Mouse (Mus musculus) intestine, postnatal 0 days (tissue): ENCODE results near the gene Gm44511. TPM values are rescaled to one million over a fixed set of nuclear protein-coding genes. Genes with fewer than 3 reads are reported as not detected.
"Not testable (repeated sequence)": the region's sequence is repeated elsewhere in the genome, so short reads cannot be mapped to it uniquely, and the experiment has no call there.

Experiments
- ATAC-seq: fragments of 200-750 bp; cut with Nextera tagmentation; 2 replicates; pipeline ENCODE4 v1.8.0; 2017; ENCODE audit warnings: mild to moderate bottlenecking, moderate TSS enrichment, moderate library complexity
- H3K27ac ChIP-seq: fragments of 300-500 bp; sonication (generic); 2 replicates; pipeline ENCODE4 v1.5.1; 2014; ENCODE audit warnings: mild to moderate bottlenecking, low read depth, low read length, moderate library complexity
- H3K27me3 ChIP-seq: fragments of 300-500 bp; sonication (generic); replicated peaks from 2 replicates; pipeline ENCODE4 v1.6.1; 2014; ENCODE audit warnings: low read length, mixed read lengths; ENCODE audit not compliant: control insufficient read depth, insufficient read depth
- H3K36me3 ChIP-seq: fragments of 300-500 bp; sonication (generic); 2 replicates; pipeline ENCODE4 v1.6.1; 2014; ENCODE audit warnings: mild to moderate bottlenecking, moderate library complexity; ENCODE audit not compliant: control insufficient read depth, insufficient read depth
- H3K4me1 ChIP-seq: fragments of 300-500 bp; sonication (generic); replicated peaks from 2 replicates; pipeline ENCODE4 v1.6.1; 2014; ENCODE audit warnings: antibody characterized with exemption, low read length, mixed read lengths; ENCODE audit not compliant: control insufficient read depth, insufficient read depth
- H3K4me2 ChIP-seq: fragments of 300-500 bp; sonication (generic); replicated peaks from 2 replicates; pipeline ENCODE4 v1.6.1; 2014; ENCODE audit warnings: low read depth, mild to moderate bottlenecking, moderate library complexity
- H3K4me3 ChIP-seq: fragments of 300-500 bp; sonication (generic); 2 replicates; pipeline ENCODE4 v1.5.1; 2014; ENCODE audit warnings: low read depth, low read length
- H3K9ac ChIP-seq: fragments of 300-500 bp; sonication (generic); 2 replicates; pipeline ENCODE4 v1.6.1; 2014; ENCODE audit warnings: mild to moderate bottlenecking, low read depth, low read length
- H3K9me3 ChIP-seq: fragments of 300-500 bp; sonication (generic); 2 replicates; pipeline ENCODE4 v1.6.1; 2016; ENCODE audit warnings: mixed run types; ENCODE audit not compliant: control insufficient read depth
- CTCF ChIP-seq: sonication (generic); IDR thresholded peaks from 2 replicates; pipeline ENCODE4 v1.5.1; 2016; ENCODE audit warnings: low read depth, mild to moderate bottlenecking, control low read depth, antibody characterized with exemption, moderate library complexity
- WGBS: fragments of 180-500 bp; shearing (Covaris S2); extraction: QIAGEN DNeasy Blood & Tissue Kit; methylation state at CpG from one replicate; pipeline ENCODE4 v1.1.7; 2014; 5-methylcytosine and 5-hydroxymethylcytosine counted together
- polyA plus RNA-seq: library from polyadenylated mRNA; unstranded; fragments of >200 nt; fragmentation: Nextera tagmentation; extraction: Ambion mirVana; gene quantifications from 2 replicates; pipeline ENCODE4 v1.2.1, GENCODE M21; 2015

The Gm44511 gene
- polyA plus RNA-seq, 1 experiment from 2014 or later: not detected

GRCm38 (mm10) chr6:128842945-128843478 lies 16.9 kb upstream of the Gm44511 start:
- H3K27me3 ChIP-seq: no peaks in the 10 kb centered on the region
- H3K4me3 ChIP-seq: peak overlapping the region; percentile 82
- H3K9ac ChIP-seq: peak overlapping the region; percentile 78
- peak; percentile 47 for TF ChIP-seq CTCF
- ATAC-seq: peak; percentile 74
- H3K27ac ChIP-seq: peak overlapping the region; percentile 88
- no peaks in the 10 kb centered on the region for H3K4me1 ChIP-seq
- no peaks in the 10 kb centered on the region for H3K9me3 ChIP-seq
- WGBS: under 1% methylated on average over 44 of the region's 44 CpGs
- peak overlapping the region; percentile 73 for H3K4me2 ChIP-seq
- no peaks in the 10 kb centered on the region for H3K36me3 ChIP-seq

GRCm38 (mm10) chr6:128842356-128842944 lies 16.3 kb upstream of the Gm44511 start:
- H3K4me3 ChIP-seq: peak overlapping the region; percentile 82
- peak overlapping the region; percentile 88 for H3K27ac ChIP-seq
- no peaks in the 10 kb centered on the region for H3K9me3 ChIP-seq
- no peak for TF ChIP-seq CTCF
- peak overlapping the region; percentile 73 for H3K4me2 ChIP-seq
- no peaks in the 10 kb centered on the region for H3K4me1 ChIP-seq
- H3K9ac ChIP-seq: peak overlapping the region; percentile 78
- no peaks in the 10 kb centered on the region for H3K36me3 ChIP-seq
- H3K27me3 ChIP-seq: no peaks in the 10 kb centered on the region
- under 1% methylated on average over 20 of the region's 20 CpGs for WGBS
- ATAC-seq: no peak

- Histone ChIP-seq H3K9me3 (no peaks in the 10 kb centered on the region), H3K4me3 (peak overlapping the region; percentile 82), H3K4me1 (no peaks in the 10 kb centered on the region), H3K4me2 (peak overlapping the region; percentile 73), H3K27ac (peak overlapping the region; percentile 88; the same call in 1 of the 2 replicates), H3K27me3 (no peaks in the 10 kb centered on the region), H3K9ac (no peak overlapping the region), H3K36me3 (no peaks in the 10 kb centered on the region)
- peak; percentile 12; the same call in 1 of the 2 replicates for ATAC-seq
- 31% methylated on average over 4 of the region's 4 CpGs for WGBS
- TF ChIP-seq CTCF: no peak
Observed at GRCm38 (mm10) chr6:128841327-128842089, 15.4 kb upstream of the Gm44511 start.

GRCm38 (mm10) chr6:128840669-128841068 lies 14.6 kb upstream of the Gm44511 start:
- not testable (repeated sequence) for H3K4me2 ChIP-seq, H3K27me3 ChIP-seq, H3K36me3 ChIP-seq, H3K4me1 ChIP-seq, H3K4me3 ChIP-seq, H3K9me3 ChIP-seq, ATAC-seq, H3K27ac ChIP-seq, H3K9ac ChIP-seq
- 77% methylated on average over 3 of the region's 3 CpGs for WGBS

- Histone ChIP-seq H3K4me1 (no peaks in the 10 kb centered on the region), H3K9me3 (no peaks in the 10 kb centered on the region), H3K27ac (peak overlapping the region; percentile 96), H3K36me3 (no peaks in the 10 kb centered on the region), H3K4me3 (peak overlapping the region; percentile 82), H3K9ac (no peak overlapping the region), H3K4me2 (peak overlapping the region; percentile 76), H3K27me3 (no peaks in the 10 kb centered on the region)
- ATAC-seq: peak; percentile 18; the same call in 1 of the 2 replicates
- TF ChIP-seq CTCF: no peak
- WGBS: 49% methylated on average over 7 of the region's 7 CpGs
Observed at GRCm38 (mm10) chr6:128839921-128840320, 13.8 kb upstream of the Gm44511 start.

GRCm38 (mm10) chr6:128839266-128839771 lies 13.2 kb upstream of the Gm44511 start:
- TF ChIP-seq CTCF: peak; percentile 95
- under 1% methylated on average over 17 of the region's 17 CpGs for WGBS
- Histone ChIP-seq H3K4me2 (peak overlapping the region; percentile 76), H3K9me3 (no peaks in the 10 kb centered on the region), H3K27ac (peak overlapping the region; percentile 96), H3K4me1 (no peaks in the 10 kb centered on the region), H3K4me3 (peak overlapping the region; percentile 82), H3K9ac (peak overlapping the region; percentile 84), H3K27me3 (no peaks in the 10 kb centered on the region), H3K36me3 (no peaks in the 10 kb centered on the region)
- ATAC-seq: peak; percentile 40
